Mouse (Mus musculus) C2C12 (cell line): Measurements from ENCODE around the gene Riox2. TPM values are rescaled to one million over a fixed set of nuclear protein-coding genes. Genes with fewer than 3 reads are reported as not detected.
"Not testable (repeated sequence)": the region's sequence is repeated elsewhere in the genome, so short reads cannot be mapped to it uniquely, and the experiment has no call there.

Experiments
- H3K27me3 ChIP-seq: one replicate; pipeline ENCODE4 v1.6.1; 2011; ENCODE audit not compliant: control insufficient read depth, insufficient read depth, insufficient read length
- H3K36me3 ChIP-seq: one replicate; pipeline ENCODE4 v1.6.1; 2011; ENCODE audit not compliant: control insufficient read depth, insufficient read depth
- H3K4me3 ChIP-seq: one replicate; pipeline ENCODE4 v1.5.1; 2011; ENCODE audit warnings: mild to moderate bottlenecking, control low read depth; ENCODE audit not compliant: poor library complexity, insufficient read depth, severe bottlenecking
- H3K79me2 ChIP-seq: one replicate; pipeline ENCODE4 v1.6.1; 2011; ENCODE audit not compliant: control insufficient read depth, insufficient read depth
- H3K79me3 ChIP-seq: one replicate; pipeline ENCODE4 v1.6.1; 2011; ENCODE audit warnings: low read depth, control low read depth
- H3ac ChIP-seq: one replicate; pipeline ENCODE3; 2011; ENCODE audit warnings: low read depth; ENCODE audit not compliant: control insufficient read depth, insufficient read length
- CEBPB ChIP-seq: IDR thresholded peaks from one replicate; pipeline ENCODE4 v1.6.1; 2011; ENCODE audit warnings: low read depth, mild to moderate bottlenecking, control low read depth, moderate library complexity
- CTCF ChIP-seq: IDR thresholded peaks from one replicate; pipeline ENCODE4 v1.5.1; 2011; ENCODE audit not compliant: control insufficient read depth, insufficient read depth, insufficient read length
- FOSL1 ChIP-seq: IDR thresholded peaks from one replicate; pipeline ENCODE4 v1.8.0; 2011; ENCODE audit warnings: mild to moderate bottlenecking, low read length; ENCODE audit not compliant: poor library complexity, insufficient read depth, severe bottlenecking
- MAX ChIP-seq: IDR thresholded peaks from one replicate; pipeline ENCODE4 v1.6.1; 2011; ENCODE audit warnings: mild to moderate bottlenecking, control low read depth
- MYOD1 ChIP-seq: IDR thresholded peaks from one replicate; pipeline ENCODE4 v1.6.1; 2011; ENCODE audit warnings: low read depth; ENCODE audit not compliant: control insufficient read depth, insufficient read length
- MYOG ChIP-seq: IDR thresholded peaks from one replicate; pipeline ENCODE4 v1.6.1; 2011; ENCODE audit not compliant: control insufficient read depth, insufficient read length; ENCODE audit errors: extremely low read depth
- USF1 ChIP-seq: IDR thresholded peaks from one replicate; pipeline ENCODE4 v1.6.1; 2011; ENCODE audit warnings: low read depth, mild to moderate bottlenecking, control low read depth, moderate library complexity
- polyA plus RNA-seq: library from polyadenylated mRNA; unstranded; fragments of >200 nt; fragmentation: generic; extraction: Trizol; gene quantifications from one replicate; pipeline ENCODE4 v1.2.1, GENCODE M21; 2012; ENCODE audit warnings: missing spikeins

Gene Riox2
- polyA plus RNA-seq, 1 experiment: 18.7 TPM

- no peaks in the 10 kb centered on the region for H3K79me2 ChIP-seq
- no peak overlapping the region for H3ac ChIP-seq
- no peaks in the 10 kb centered on the region for H3K36me3 ChIP-seq
- no peaks in the 10 kb centered on the region for H3K27me3 ChIP-seq
- no peak overlapping the region for H3K4me3 ChIP-seq
- TF ChIP-seq MYOG: no peak
- TF ChIP-seq MAX: no peak
- no peak for TF ChIP-seq MYOD1
- no peak for TF ChIP-seq FOSL1
- no peak for TF ChIP-seq CTCF
- TF ChIP-seq USF1: no peak
- no peak for TF ChIP-seq CEBPB
- no peaks in the 10 kb centered on the region for H3K79me3 ChIP-seq
These were observed 19.8 kb upstream of the Riox2 start for GRCm38 (mm10) chr16:59451813-59452212.

- not testable (repeated sequence) for H3ac ChIP-seq, H3K36me3 ChIP-seq, H3K79me3 ChIP-seq, H3K27me3 ChIP-seq, H3K79me2 ChIP-seq, H3K4me3 ChIP-seq
These were observed 12.2 kb upstream of the Riox2 start for GRCm38 (mm10) chr16:59459259-59459861.

GRCm38 (mm10) chr16:59463567-59463966, 8.0 kb upstream of the Riox2 start:
- TF ChIP-seq CTCF (no peak), FOSL1 (no peak), MYOG (no peak), MYOD1 (no peak), USF1 (no peak), CEBPB (no peak), MAX (no peak)
- Histone ChIP-seq H3K4me3 (no peak overlapping the region), H3K79me3 (no peaks in the 10 kb centered on the region), H3K36me3 (no peaks in the 10 kb centered on the region), H3K27me3 (no peaks in the 10 kb centered on the region), H3ac (no peak overlapping the region), H3K79me2 (no peaks in the 10 kb centered on the region)

GRCm38 (mm10) chr16:59463973-59464372, 7.6 kb upstream of the Riox2 start:
- Histone ChIP-seq H3K36me3 (no peaks in the 10 kb centered on the region), H3K4me3 (no peak overlapping the region), H3K79me3 (no peaks in the 10 kb centered on the region), H3ac (no peak overlapping the region), H3K27me3 (no peaks in the 10 kb centered on the region), H3K79me2 (no peaks in the 10 kb centered on the region)
- TF ChIP-seq CEBPB (no peak), FOSL1 (no peak), MYOG (no peak), MYOD1 (no peak), CTCF (no peak), MAX (no peak), USF1 (no peak)

- H3K79me3 ChIP-seq: peaks cover 24% of the 10 kb centered on the region
- no peak overlapping the region for H3K4me3 ChIP-seq
- peaks cover 1% of the 10 kb centered on the region for H3K36me3 ChIP-seq
- H3ac ChIP-seq: no peak overlapping the region
- no peaks in the 10 kb centered on the region for H3K27me3 ChIP-seq
- TF ChIP-seq CTCF (no peak), CEBPB (no peak), MAX (no peak), USF1 (no peak), MYOG (no peak), FOSL1 (no peak), MYOD1 (no peak)
- peaks cover 30% of the 10 kb centered on the region for H3K79me2 ChIP-seq
These were observed 1.7 kb upstream of the Riox2 start for GRCm38 (mm10) chr16:59469846-59470245.

GRCm38 (mm10) chr16:59472546-59472945, 971 bp downstream of the Riox2 start:
- Histone ChIP-seq H3K27me3 (no peaks in the 10 kb centered on the region), H3K79me3 (peaks cover 34% of the 10 kb centered on the region), H3K36me3 (peaks cover 25% of the 10 kb centered on the region), H3ac (peak overlapping the region; percentile 22), H3K4me3 (peak overlapping the region; percentile 55), H3K79me2 (peaks cover 38% of the 10 kb centered on the region)
- TF ChIP-seq MYOD1: no peak
- no peak for TF ChIP-seq CEBPB
- no peak for TF ChIP-seq CTCF
